Mouse (Mus musculus) forebrain, postnatal 0 days (tissue): ENCODE data around the gene Plcb1. TPM values are rescaled to one million over a fixed set of nuclear protein-coding genes. Genes with fewer than 3 reads are reported as not detected.

Source experiments
- ATAC-seq: fragments of 200-750 bp; cut with Nextera tagmentation; 2 replicates; pipeline ENCODE4 v1.8.0; 2017; ENCODE audit warnings: mild to moderate bottlenecking, moderate library complexity
- DNase-seq: peaks from one replicate; pipeline ENCODE4 v3.0.0-alpha.2; 2015
- H3K27ac ChIP-seq: fragments of 300-500 bp; sonication (generic); 2 replicates; pipeline ENCODE4 v1.5.1; 2014; ENCODE audit warnings: low read depth, mild to moderate bottlenecking, antibody characterized with exemption, low read length, moderate library complexity, mixed read lengths
- H3K27me3 ChIP-seq: fragments of 300-500 bp; sonication (generic); 2 replicates; pipeline ENCODE4 v1.6.1; 2014; ENCODE audit warnings: mild to moderate bottlenecking, low read length, mixed read lengths; ENCODE audit not compliant: insufficient read depth
- H3K36me3 ChIP-seq: fragments of 300-500 bp; sonication (generic); 2 replicates; pipeline ENCODE4 v1.6.1; 2014; ENCODE audit warnings: mild to moderate bottlenecking, moderate library complexity; ENCODE audit not compliant: insufficient read depth
- H3K4me1 ChIP-seq: fragments of 300-500 bp; sonication (generic); 2 replicates; pipeline ENCODE4 v1.6.1; 2014; ENCODE audit warnings: antibody characterized with exemption; ENCODE audit not compliant: insufficient read depth
- H3K4me2 ChIP-seq: fragments of 300-500 bp; sonication (generic); 2 replicates; pipeline ENCODE4 v1.6.1; 2014; ENCODE audit warnings: low read depth, mild to moderate bottlenecking, moderate library complexity
- H3K4me3 ChIP-seq: fragments of 300-500 bp; sonication (generic); 2 replicates; pipeline ENCODE4 v1.5.1; 2014; ENCODE audit warnings: low read depth, low read length, mixed read lengths
- H3K9ac ChIP-seq: fragments of 300-500 bp; sonication (generic); 2 replicates; pipeline ENCODE4 v1.6.1; 2014; ENCODE audit warnings: mild to moderate bottlenecking
- H3K9me3 ChIP-seq: fragments of 300-500 bp; sonication (generic); 2 replicates; pipeline ENCODE4 v1.6.1; 2016; ENCODE audit warnings: low read length
- CTCF ChIP-seq: sonication (generic); IDR thresholded peaks from 2 replicates; pipeline ENCODE4 v1.5.1; 2016; ENCODE audit warnings: antibody characterized with exemption, control low read depth, low read depth
- WGBS: fragments of 180-500 bp; shearing (Covaris S2); extraction: QIAGEN DNeasy Blood & Tissue Kit; methylation state at CpG from one replicate; pipeline ENCODE4 v1.1.7; 2014; 5-methylcytosine and 5-hydroxymethylcytosine counted together
- polyA plus RNA-seq: library from polyadenylated mRNA; unstranded; fragments of >200 nt; fragmentation: Nextera tagmentation; extraction: Ambion mirVana; gene quantifications from 2 replicates; pipeline ENCODE4 v1.2.1, GENCODE M21; 2015
- total RNA-seq: library from RNA; depleted of rRNA; stranded (reverse); fragments of >200 nt; gene quantifications from 2 replicates; pipeline ENCODE4 v1.2.3, GENCODE M21; 2014

Plcb1 gene
- total and polyA plus RNA-seq, 2 experiments from 2014 or later: 37.7 to 61.8 TPM

DNA sequence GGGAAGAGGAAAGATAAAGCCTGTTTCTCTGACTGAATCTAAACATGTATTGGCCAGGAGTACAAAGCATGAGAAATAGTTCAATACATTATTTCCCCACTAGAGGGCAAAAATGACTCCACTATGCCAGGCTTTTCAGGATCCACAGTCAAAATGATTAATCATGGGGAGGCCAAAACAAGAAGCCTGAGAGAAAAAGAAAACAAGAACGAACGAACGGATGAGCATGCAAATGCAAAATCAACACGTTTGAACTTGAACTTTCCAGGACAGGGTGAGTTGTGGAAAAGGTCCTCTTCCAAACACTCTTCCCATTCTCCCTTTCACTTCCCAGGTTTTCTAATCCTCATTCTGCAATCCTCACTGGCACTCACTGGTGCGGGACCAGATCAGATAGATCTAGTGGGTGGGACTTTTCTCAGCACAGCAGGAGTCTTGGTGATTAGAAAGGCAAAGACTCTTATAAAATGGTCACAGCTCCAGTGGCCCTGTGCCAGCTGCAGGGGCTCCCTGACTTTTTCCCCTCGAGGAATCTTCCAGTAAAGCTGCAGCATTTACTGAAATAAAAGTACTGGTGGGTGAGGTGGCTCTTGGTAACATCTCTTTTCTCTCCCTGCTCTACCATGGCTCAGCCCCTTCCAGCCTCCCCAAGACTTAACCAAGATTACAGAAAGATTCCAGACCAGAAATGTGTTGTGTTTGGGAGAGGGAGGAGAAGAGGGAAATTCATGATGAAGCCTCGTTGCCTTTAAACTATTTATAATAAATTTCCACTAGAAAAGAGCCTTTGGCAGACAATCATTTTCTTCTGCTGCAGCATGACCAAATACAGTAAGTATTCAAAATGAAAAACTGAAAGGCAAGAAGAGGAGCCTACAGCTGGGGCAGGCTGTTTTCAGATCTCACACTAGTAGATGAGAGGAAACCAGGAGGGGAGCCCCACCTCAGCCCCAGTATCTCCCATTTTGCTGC lies 654.0 kb downstream of the Plcb1 start:
- Histone ChIP-seq H3K27ac (no peak overlapping the region), H3K9ac (no peak overlapping the region), H3K36me3 (no peaks in the 10 kb centered on the region), H3K27me3 (no peaks in the 10 kb centered on the region), H3K4me2 (peak overlapping the region; percentile 21), H3K9me3 (no peaks in the 10 kb centered on the region), H3K4me1 (no peaks in the 10 kb centered on the region), H3K4me3 (no peak overlapping the region)
- peak; percentile 77 for TF ChIP-seq CTCF
- ATAC-seq (peak; percentile 79), DNase-seq (peak; percentile 77)
- WGBS: 7% methylated on average over 7 of the region's 7 CpGs

DNA sequence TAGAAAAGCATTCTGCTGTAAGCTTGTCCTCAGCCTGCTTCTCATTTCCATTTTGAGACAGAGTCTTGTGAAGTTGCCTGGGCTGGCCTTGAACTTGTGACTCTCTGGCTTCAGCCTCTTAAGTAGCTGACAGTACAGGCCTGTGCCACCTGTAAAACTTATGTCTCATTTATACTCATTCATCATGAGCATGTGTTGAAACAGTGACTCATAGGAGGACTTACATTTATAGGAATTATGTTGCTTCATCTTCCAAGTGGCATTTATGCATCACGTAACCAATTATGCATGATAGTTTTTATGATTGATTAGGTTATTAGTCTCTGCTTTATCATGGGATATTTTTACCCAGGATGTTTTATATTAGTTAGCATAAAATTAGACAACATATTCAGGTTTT lies 667.7 kb downstream of the Plcb1 start:
- H3K9me3 ChIP-seq: no peaks in the 10 kb centered on the region
- no peak for ATAC-seq
- no peak for TF ChIP-seq CTCF
- no peaks in the 10 kb centered on the region for H3K36me3 ChIP-seq
- no peaks in the 10 kb centered on the region for H3K27me3 ChIP-seq
- WGBS: 91% methylated on average over 1 of the region's 1 CpGs
- no peaks in the 10 kb centered on the region for H3K4me1 ChIP-seq
- H3K4me3 ChIP-seq: no peak overlapping the region
- no peak overlapping the region for H3K27ac ChIP-seq
- no peak overlapping the region for H3K4me2 ChIP-seq
- no peak for DNase-seq
- H3K9ac ChIP-seq: no peak overlapping the region

DNA sequence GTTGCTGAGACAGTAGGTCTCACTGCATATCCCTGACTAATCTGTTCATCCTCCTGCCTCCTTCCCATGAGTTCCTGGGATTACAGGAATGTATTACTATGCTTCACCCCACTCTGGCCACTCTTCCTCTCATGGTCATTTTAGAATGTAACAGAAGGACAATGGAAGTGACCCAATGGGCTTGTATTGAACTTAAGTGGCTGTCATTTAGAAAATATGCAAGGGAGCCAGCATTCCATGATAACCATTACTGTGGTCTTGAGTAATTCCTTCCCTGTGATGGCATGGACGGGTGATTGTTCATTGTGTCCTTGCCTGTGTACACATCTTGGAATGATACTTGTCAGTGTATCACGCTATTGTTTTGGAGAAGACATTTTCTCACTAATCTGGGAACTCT lies 668.1 kb downstream of the Plcb1 start:
- Histone ChIP-seq H3K36me3 (no peaks in the 10 kb centered on the region), H3K4me1 (no peaks in the 10 kb centered on the region), H3K4me2 (no peak overlapping the region), H3K4me3 (no peak overlapping the region), H3K27ac (no peak overlapping the region), H3K9me3 (no peaks in the 10 kb centered on the region), H3K27me3 (no peaks in the 10 kb centered on the region), H3K9ac (no peak overlapping the region)
- no peak for ATAC-seq
- no peak for TF ChIP-seq CTCF
- 87% methylated on average over 2 of the region's 2 CpGs for WGBS
- DNase-seq: no peak

DNA sequence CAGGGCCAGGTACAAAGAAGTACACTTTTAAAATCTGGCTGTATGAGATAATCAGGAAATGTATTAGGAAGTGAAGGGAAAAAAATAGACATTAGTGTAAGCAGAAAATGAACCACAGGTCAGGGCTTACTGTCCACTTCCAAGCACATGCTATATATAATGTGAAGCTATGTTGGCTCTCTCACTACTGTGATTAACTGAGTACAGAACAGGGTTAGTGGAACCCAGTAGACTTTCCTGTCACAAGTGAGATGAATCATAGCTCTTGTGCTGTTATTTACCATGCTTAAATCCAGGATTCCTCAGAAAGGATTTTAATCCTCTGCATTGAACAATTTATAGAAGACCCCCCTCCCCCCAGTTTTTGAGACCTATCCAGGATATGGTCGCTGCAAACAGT lies 668.6 kb downstream of the Plcb1 start:
- TF ChIP-seq CTCF: no peak
- Histone ChIP-seq H3K9ac (no peak overlapping the region), H3K4me3 (no peak overlapping the region), H3K27ac (no peak overlapping the region), H3K9me3 (no peaks in the 10 kb centered on the region), H3K36me3 (no peaks in the 10 kb centered on the region), H3K4me1 (no peaks in the 10 kb centered on the region), H3K27me3 (no peaks in the 10 kb centered on the region), H3K4me2 (no peak overlapping the region)
- no peak for ATAC-seq
- no peak for DNase-seq
- WGBS: 61% methylated on average over 1 of the region's 1 CpGs

DNA sequence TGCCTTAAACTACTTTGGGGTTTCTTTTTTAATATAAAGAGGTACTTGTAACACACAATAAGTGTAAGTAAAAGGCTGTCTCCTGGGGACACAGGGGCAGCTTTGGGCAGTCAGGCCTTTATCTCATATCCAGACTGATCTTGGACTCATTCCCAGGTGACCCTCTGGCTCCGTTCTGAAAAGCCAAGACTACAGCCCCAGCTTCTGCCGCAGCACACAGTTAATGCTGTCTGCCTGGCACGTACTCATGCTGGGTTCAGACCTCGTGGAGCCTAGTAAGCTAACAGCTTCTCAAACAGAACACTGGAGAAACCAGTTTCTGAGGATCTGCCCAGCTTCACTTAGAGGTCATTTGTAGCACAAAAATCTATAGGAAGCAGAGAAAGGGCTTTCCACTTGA lies 682.0 kb downstream of the Plcb1 start:
- Histone ChIP-seq H3K9me3 (no peaks in the 10 kb centered on the region), H3K27me3 (no peaks in the 10 kb centered on the region), H3K9ac (no peak overlapping the region), H3K36me3 (no peaks in the 10 kb centered on the region), H3K4me3 (no peak overlapping the region), H3K4me1 (no peaks in the 10 kb centered on the region), H3K27ac (no peak overlapping the region), H3K4me2 (no peak overlapping the region)
- WGBS: 30% methylated on average over 4 of the region's 4 CpGs
- ATAC-seq (no peak), DNase-seq (no peak)
- no peak for TF ChIP-seq CTCF

DNA sequence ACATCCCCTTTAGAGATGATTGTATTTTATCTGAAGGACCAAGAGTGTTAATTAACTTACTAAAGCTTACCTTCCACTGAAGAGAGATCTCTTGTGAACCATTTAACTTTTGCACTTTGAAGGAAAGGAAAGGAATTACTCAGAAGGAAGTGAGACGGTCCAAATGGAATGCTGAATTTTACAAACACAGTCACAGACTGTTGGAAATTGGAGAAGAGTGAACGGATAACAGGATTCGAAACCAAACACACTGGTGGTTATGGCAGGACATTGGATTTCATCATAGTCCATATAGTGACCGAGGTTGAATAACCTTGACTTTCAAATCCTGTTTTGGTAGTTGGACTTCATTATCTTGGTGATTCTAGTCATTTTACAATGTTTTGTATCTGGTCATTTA lies 688.2 kb downstream of the Plcb1 start:
- TF ChIP-seq CTCF: no peak
- H3K9ac ChIP-seq: no peak overlapping the region
- no peak overlapping the region for H3K4me2 ChIP-seq
- no peaks in the 10 kb centered on the region for H3K36me3 ChIP-seq
- no peak overlapping the region for H3K4me3 ChIP-seq
- H3K27me3 ChIP-seq: no peaks in the 10 kb centered on the region
- no peak for DNase-seq
- H3K4me1 ChIP-seq: no peaks in the 10 kb centered on the region
- no peaks in the 10 kb centered on the region for H3K9me3 ChIP-seq
- H3K27ac ChIP-seq: no peak overlapping the region
- ATAC-seq: no peak
- WGBS: 83% methylated on average over 4 of the region's 4 CpGs

DNA sequence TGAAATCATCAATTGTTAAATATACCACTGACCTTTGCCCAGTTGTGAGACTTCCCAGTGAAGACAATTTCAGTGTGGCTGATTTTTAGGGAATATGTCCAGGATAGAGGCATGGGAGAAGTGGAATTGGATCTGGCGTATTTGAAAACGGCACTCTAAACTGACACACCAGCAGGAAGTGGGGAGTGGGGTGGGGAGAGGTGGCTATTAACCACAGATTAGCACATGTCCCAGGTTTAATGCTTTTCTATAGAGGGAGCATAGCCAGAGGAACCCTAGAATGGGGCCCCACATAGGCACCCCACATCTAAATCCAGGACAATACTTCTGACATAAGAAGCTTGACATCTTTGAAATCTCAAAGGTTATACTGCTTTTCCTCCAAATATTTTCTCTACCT lies 699.4 kb downstream of the Plcb1 start:
- H3K36me3 ChIP-seq: no peaks in the 10 kb centered on the region
- H3K9me3 ChIP-seq: no peaks in the 10 kb centered on the region
- H3K4me2 ChIP-seq: no peak overlapping the region
- H3K4me1 ChIP-seq: no peaks in the 10 kb centered on the region
- 69% methylated on average over 2 of the region's 2 CpGs for WGBS
- no peak overlapping the region for H3K9ac ChIP-seq
- DNase-seq (no peak), ATAC-seq (no peak)
- H3K27me3 ChIP-seq: no peaks in the 10 kb centered on the region
- no peak overlapping the region for H3K27ac ChIP-seq
- no peak for TF ChIP-seq CTCF
- H3K4me3 ChIP-seq: no peak overlapping the region
